Mouse (Mus musculus) forebrain, embryonic 13.5 days (tissue): ENCODE data around the gene Gjb5. TPM values are rescaled to one million over a fixed set of nuclear protein-coding genes. Genes with fewer than 3 reads are reported as not detected.

ENCODE experiments used
- ATAC-seq: fragments of 200-750 bp; cut with Nextera tagmentation; 2 replicates; pipeline ENCODE4 v1.8.0; 2017
- H3K27ac ChIP-seq: fragments of 300-500 bp; sonication (generic); 2 replicates; pipeline ENCODE4 v1.5.1; 2015; ENCODE audit warnings: inconsistent platforms, mild to moderate bottlenecking, moderate library complexity
- H3K27me3 ChIP-seq: fragments of 300-500 bp; sonication (generic); 2 replicates; pipeline ENCODE4 v1.6.1; 2015; ENCODE audit warnings: mild to moderate bottlenecking, inconsistent platforms
- H3K36me3 ChIP-seq: fragments of 300-500 bp; sonication (generic); 2 replicates; pipeline ENCODE4 v1.6.1; 2015; ENCODE audit warnings: mild to moderate bottlenecking, inconsistent platforms; ENCODE audit not compliant: poor library complexity, severe bottlenecking
- H3K4me1 ChIP-seq: fragments of 300-500 bp; sonication (generic); 2 replicates; pipeline ENCODE4 v1.6.1; 2015; ENCODE audit warnings: inconsistent platforms
- H3K4me2 ChIP-seq: fragments of 300-500 bp; sonication (generic); 2 replicates; pipeline ENCODE4 v1.6.1; 2015; ENCODE audit warnings: inconsistent platforms, mild to moderate bottlenecking, moderate library complexity
- H3K4me3 ChIP-seq: fragments of 300-500 bp; sonication (generic); 2 replicates; pipeline ENCODE4 v1.5.1; 2015; ENCODE audit warnings: mild to moderate bottlenecking, inconsistent platforms
- H3K9ac ChIP-seq: fragments of 300-500 bp; sonication (generic); 2 replicates; pipeline ENCODE4 v1.6.1; 2015; ENCODE audit warnings: mild to moderate bottlenecking, inconsistent platforms
- H3K9me3 ChIP-seq: fragments of 300-500 bp; sonication (generic); replicated peaks from 2 replicates; pipeline ENCODE4 v1.6.1; 2016; ENCODE audit warnings: inconsistent platforms
- WGBS: fragments of 180-500 bp; shearing (Covaris S2); methylation state at CpG from one replicate; pipeline ENCODE4 v1.1.7; 2015; 5-methylcytosine and 5-hydroxymethylcytosine counted together
- polyA plus RNA-seq: library from polyadenylated mRNA; unstranded; fragments of >200 nt; fragmentation: Nextera tagmentation; extraction: Ambion mirVana; gene quantifications from 2 replicates; pipeline ENCODE4 v1.2.1, GENCODE M21; 2015

Gjb5 gene
- polyA plus RNA-seq, 1 experiment from 2014 or later, result not detected

- Histone ChIP-seq H3K4me2 (no peak overlapping the region), H3K4me3 (no peak overlapping the region), H3K27me3 (no peaks in the 10 kb centered on the region), H3K9ac (no peak overlapping the region), H3K27ac (no peak overlapping the region), H3K9me3 (no peaks in the 10 kb centered on the region), H3K4me1 (no peaks in the 10 kb centered on the region), H3K36me3 (no peaks in the 10 kb centered on the region)
- ATAC-seq, result no peak
- WGBS, result 68% methylated on average over 6 of the region's 6 CpGs
Observed at GRCm38 (mm10) chr4:127341372-127341771, 16.6 kb downstream of the Gjb5 start.

- H3K4me1 ChIP-seq, result no peaks in the 10 kb centered on the region
- H3K9ac ChIP-seq, result no peak overlapping the region
- no peak for ATAC-seq
- 0 out of 2 replicates have a peak, but pooled peaks cover 3% of the 10 kb centered on the region for H3K27me3 ChIP-seq
- WGBS, result 94% methylated on average over 5 of the region's 5 CpGs
- H3K36me3 ChIP-seq, result no peaks in the 10 kb centered on the region
- H3K9me3 ChIP-seq, result no peaks in the 10 kb centered on the region
- no peak overlapping the region for H3K4me2 ChIP-seq
- H3K27ac ChIP-seq, result no peak overlapping the region
- H3K4me3 ChIP-seq, result no peak overlapping the region
Observed at GRCm38 (mm10) chr4:127337668-127338067, 20.3 kb downstream of the Gjb5 start.

GRCm38 (mm10) chr4:127334870-127335504, 23.0 kb downstream of the Gjb5 start:
- Histone ChIP-seq H3K36me3 (no peaks in the 10 kb centered on the region), H3K27ac (no peak overlapping the region), H3K9me3 (no peaks in the 10 kb centered on the region), H3K27me3 (peaks cover 30% of the 10 kb centered on the region), H3K4me3 (no peak overlapping the region), H3K9ac (no peak overlapping the region), H3K4me2 (no peak overlapping the region), H3K4me1 (peaks cover 14% of the 10 kb centered on the region)
- ATAC-seq, result no peak
- WGBS, result 58% methylated on average over 5 of the region's 5 CpGs

GRCm38 (mm10) chr4:127331171-127331570, 26.8 kb downstream of the Gjb5 start:
- no peaks in the 10 kb centered on the region for H3K9me3 ChIP-seq
- no peak for ATAC-seq
- H3K27ac ChIP-seq, result no peak overlapping the region
- H3K9ac ChIP-seq, result no peak overlapping the region
- no peak overlapping the region for H3K4me2 ChIP-seq
- H3K36me3 ChIP-seq, result no peaks in the 10 kb centered on the region
- WGBS, result 24% methylated on average over 13 of the region's 13 CpGs
- no peak overlapping the region for H3K4me3 ChIP-seq
- peaks cover 60% of the 10 kb centered on the region for H3K27me3 ChIP-seq
- peaks cover 20% of the 10 kb centered on the region for H3K4me1 ChIP-seq

- Histone ChIP-seq H3K27me3 (peaks cover 67% of the 10 kb centered on the region), H3K27ac (no peak within 1 kb of the TSS), H3K9ac (no peak within 1 kb of the TSS), H3K9me3 (no peaks in the 10 kb centered on the region), H3K4me2 (peak within 1 kb of the TSS; percentile 43), H3K4me3 (peak within 1 kb of the TSS; percentile 9), H3K4me1 (peaks cover 20% of the 10 kb centered on the region), H3K36me3 (no peaks in the 10 kb centered on the region)
- ATAC-seq, result no peak
- under 1% methylated on average over 48 of the region's 49 CpGs for WGBS
Observed at GRCm38 (mm10) chr4:127330181-127331100, 27.5 kb downstream of the Gjb5 start, which contains the start of gene Gjb3. Gene Gjb3 (minus strand): TSS chr4:127330844.

GRCm38 (mm10) chr4:127329751-127330150, 28.2 kb downstream of the Gjb5 start:
- Histone ChIP-seq H3K27me3 (peaks cover 72% of the 10 kb centered on the region), H3K4me1 (peaks cover 20% of the 10 kb centered on the region), H3K9ac (no peak overlapping the region), H3K9me3 (no peaks in the 10 kb centered on the region), H3K36me3 (no peaks in the 10 kb centered on the region), H3K4me3 (peak overlapping the region; percentile 9), H3K27ac (no peak overlapping the region), H3K4me2 (peak overlapping the region; percentile 43)
- ATAC-seq, result no peak
- WGBS, result 2% methylated on average over 13 of the region's 13 CpGs

- Histone ChIP-seq H3K4me1 (peaks cover 20% of the 10 kb centered on the region), H3K4me3 (no peak overlapping the region), H3K27me3 (peaks cover 72% of the 10 kb centered on the region), H3K4me2 (no peak overlapping the region), H3K36me3 (no peaks in the 10 kb centered on the region), H3K27ac (no peak overlapping the region), H3K9me3 (no peaks in the 10 kb centered on the region), H3K9ac (no peak overlapping the region)
- WGBS, result 10% methylated on average over 3 of the region's 3 CpGs
- no peak for ATAC-seq
Observed at GRCm38 (mm10) chr4:127329046-127329445, 28.9 kb downstream of the Gjb5 start.

- Histone ChIP-seq H3K4me3 (no peak overlapping the region), H3K27me3 (peaks cover 72% of the 10 kb centered on the region), H3K9ac (no peak overlapping the region), H3K9me3 (no peaks in the 10 kb centered on the region), H3K27ac (no peak overlapping the region), H3K36me3 (no peaks in the 10 kb centered on the region), H3K4me1 (peaks cover 20% of the 10 kb centered on the region), H3K4me2 (no peak overlapping the region)
- 74% methylated on average over 7 of the region's 7 CpGs for WGBS
- no peak for ATAC-seq
Observed at GRCm38 (mm10) chr4:127328378-127328777, 29.6 kb downstream of the Gjb5 start.

- 83% methylated on average over 6 of the region's 6 CpGs for WGBS
- peaks cover 20% of the 10 kb centered on the region for H3K4me1 ChIP-seq
- no peak overlapping the region for H3K4me3 ChIP-seq
- peaks cover 69% of the 10 kb centered on the region for H3K27me3 ChIP-seq
- ATAC-seq, result no peak
- no peaks in the 10 kb centered on the region for H3K9me3 ChIP-seq
- H3K27ac ChIP-seq, result no peak overlapping the region
- H3K4me2 ChIP-seq, result no peak overlapping the region
- H3K9ac ChIP-seq, result no peak overlapping the region
- H3K36me3 ChIP-seq, result no peaks in the 10 kb centered on the region
Observed at GRCm38 (mm10) chr4:127327749-127328148, 30.2 kb downstream of the Gjb5 start.

GRCm38 (mm10) chr4:127327258-127327657, 30.7 kb downstream of the Gjb5 start:
- no peak overlapping the region for H3K9ac ChIP-seq
- no peaks in the 10 kb centered on the region for H3K9me3 ChIP-seq
- no peak overlapping the region for H3K4me2 ChIP-seq
- ATAC-seq, result no peak
- H3K27ac ChIP-seq, result no peak overlapping the region
- peaks cover 65% of the 10 kb centered on the region for H3K27me3 ChIP-seq
- no peaks in the 10 kb centered on the region for H3K36me3 ChIP-seq
- peaks cover 20% of the 10 kb centered on the region for H3K4me1 ChIP-seq
- H3K4me3 ChIP-seq, result no peak overlapping the region
- WGBS, result 68% methylated on average over 7 of the region's 7 CpGs

- ATAC-seq, result no peak
- Histone ChIP-seq H3K9ac (no peak overlapping the region), H3K36me3 (no peaks in the 10 kb centered on the region), H3K9me3 (no peaks in the 10 kb centered on the region), H3K27me3 (peaks cover 45% of the 10 kb centered on the region), H3K4me1 (peaks cover 9% of the 10 kb centered on the region), H3K27ac (no peak overlapping the region), H3K4me2 (no peak overlapping the region), H3K4me3 (no peak overlapping the region)
- WGBS, result 89% methylated on average over 5 of the region's 5 CpGs
Observed at GRCm38 (mm10) chr4:127325276-127325675, 32.7 kb downstream of the Gjb5 start.

- WGBS, result 8% methylated on average over 6 of the region's 6 CpGs
- H3K9me3 ChIP-seq, result no peaks in the 10 kb centered on the region
- H3K9ac ChIP-seq, result no peak overlapping the region
- H3K4me2 ChIP-seq, result no peak overlapping the region
- ATAC-seq, result peak; percentile 59
- H3K27me3 ChIP-seq, result peaks cover 40% of the 10 kb centered on the region
- H3K4me3 ChIP-seq, result no peak overlapping the region
- H3K4me1 ChIP-seq, result peaks cover 3% of the 10 kb centered on the region
- no peak overlapping the region for H3K27ac ChIP-seq
- no peaks in the 10 kb centered on the region for H3K36me3 ChIP-seq
Observed at GRCm38 (mm10) chr4:127324759-127325158, 33.2 kb downstream of the Gjb5 start.
